Mouse (Mus musculus) left cerebral cortex, adult 11 months (tissue): ENCODE data around the gene Atp5d.
A peak's percentile ranks its signal among the peaks of the same experiment; 100 is the strongest.

ENCODE experiments used
- DNase-seq: peaks from one replicate; pipeline ENCODE4 v3.0.0; 2022; ENCODE audit warnings: low spot score

Atp5d gene

GRCm38 (mm10) chr10:80141243-80141642 is 2.8 kb downstream of the Atp5d start:
- DNase-seq = peak; percentile 96

GRCm38 (mm10) chr10:80141786-80142529 is 3.5 kb downstream of the Atp5d start:
- peak; percentile 95 for DNase-seq

GRCm38 (mm10) chr10:80142530-80142925 is 4.1 kb downstream of the Atp5d start:
- DNase-seq = no peak

- no peak for DNase-seq
Measured at GRCm38 (mm10) chr10:80143664-80144063, 5.2 kb downstream of the Atp5d start.

- no peak for DNase-seq
Measured at GRCm38 (mm10) chr10:80144159-80144558, 5.7 kb downstream of the Atp5d start.

GRCm38 (mm10) chr10:80144864-80145838 is 6.7 kb downstream of the Atp5d start:
- no peak for DNase-seq

- DNase-seq = no peak
Measured at GRCm38 (mm10) chr10:80145896-80146295, 7.5 kb downstream of the Atp5d start.

- DNase-seq = no peak
Measured at GRCm38 (mm10) chr10:80146568-80147011, 8.2 kb downstream of the Atp5d start.

GRCm38 (mm10) chr10:80147146-80147718 is 8.8 kb downstream of the Atp5d start:
- no peak for DNase-seq

- DNase-seq = no peak
Measured at GRCm38 (mm10) chr10:80147719-80148601, 9.5 kb downstream of the Atp5d start, which contains the start of gene Midn. Midn (plus strand) TSS chr10:80148272.

- DNase-seq = peak; percentile 86
Measured at GRCm38 (mm10) chr10:80148610-80149290, 10.3 kb downstream of the Atp5d start.

GRCm38 (mm10) chr10:80149291-80150225 is 11.1 kb downstream of the Atp5d start:
- DNase-seq = peak; percentile 97

- no peak for DNase-seq
Measured at GRCm38 (mm10) chr10:80150226-80151210, 12.1 kb downstream of the Atp5d start.

GRCm38 (mm10) chr10:80151211-80152034 is 13.0 kb downstream of the Atp5d start:
- DNase-seq = no peak

GRCm38 (mm10) chr10:80152071-80152872 is 13.8 kb downstream of the Atp5d start:
- DNase-seq = no peak

- DNase-seq = no peak
Measured at GRCm38 (mm10) chr10:80152873-80153260, 14.4 kb downstream of the Atp5d start.

- DNase-seq = no peak
Measured at GRCm38 (mm10) chr10:80153713-80154112, 15.3 kb downstream of the Atp5d start.
